Mouse (Mus musculus) intestine, embryonic 16.5 days (tissue): ENCODE measurements at regions not wholly inside any gene's neighbourhood (a gene's known extent, or its start where the extent isn't known, plus 50 kb on each side); places are given as distances from the start of the nearest gene placed in this dataset.

Source experiments
- ATAC-seq: fragments of 200-750 bp; cut with Nextera tagmentation; 2 replicates; pipeline ENCODE4 v1.8.0; 2017; ENCODE audit warnings: moderate TSS enrichment, moderate library complexity
- H3K27ac ChIP-seq: fragments of 300-500 bp; sonication (generic); 2 replicates; pipeline ENCODE4 v1.5.1; 2014; ENCODE audit warnings: mild to moderate bottlenecking, low read length
- H3K27me3 ChIP-seq: fragments of 300-500 bp; sonication (generic); replicated peaks from 2 replicates; pipeline ENCODE4 v1.6.1; 2014; ENCODE audit warnings: low read length, control low read depth, mixed read lengths; ENCODE audit not compliant: control insufficient read depth, insufficient read depth
- H3K36me3 ChIP-seq: fragments of 300-500 bp; sonication (generic); 2 replicates; pipeline ENCODE4 v1.6.1; 2014; ENCODE audit warnings: low read length, control low read depth; ENCODE audit not compliant: control insufficient read depth, insufficient read depth
- H3K4me1 ChIP-seq: fragments of 300-500 bp; sonication (generic); 2 replicates; pipeline ENCODE4 v1.6.1; 2014; ENCODE audit warnings: low read length, control low read depth, mixed read lengths; ENCODE audit not compliant: control insufficient read depth, insufficient read depth
- H3K4me2 ChIP-seq: fragments of 300-500 bp; sonication (generic); 2 replicates; pipeline ENCODE4 v1.6.1; 2014; ENCODE audit warnings: low read depth, low read length, control low read depth
- H3K4me3 ChIP-seq: fragments of 300-500 bp; sonication (generic); 2 replicates; pipeline ENCODE4 v1.5.1; 2014; ENCODE audit warnings: mild to moderate bottlenecking, low read length
- H3K9ac ChIP-seq: fragments of 300-500 bp; sonication (generic); 2 replicates; pipeline ENCODE4 v1.6.1; 2014; ENCODE audit warnings: low read depth, low read length
- H3K9me3 ChIP-seq: fragments of 300-500 bp; sonication (generic); 2 replicates; pipeline ENCODE4 v1.6.1; 2016; ENCODE audit warnings: low read length, control low read depth; ENCODE audit not compliant: control insufficient read depth
- WGBS: fragments of 180-500 bp; shearing (Covaris S2); extraction: QIAGEN DNeasy Blood & Tissue Kit; methylation state at CpG from one replicate; pipeline ENCODE4 v1.1.7; 2014; 5-methylcytosine and 5-hydroxymethylcytosine counted together

DNA sequence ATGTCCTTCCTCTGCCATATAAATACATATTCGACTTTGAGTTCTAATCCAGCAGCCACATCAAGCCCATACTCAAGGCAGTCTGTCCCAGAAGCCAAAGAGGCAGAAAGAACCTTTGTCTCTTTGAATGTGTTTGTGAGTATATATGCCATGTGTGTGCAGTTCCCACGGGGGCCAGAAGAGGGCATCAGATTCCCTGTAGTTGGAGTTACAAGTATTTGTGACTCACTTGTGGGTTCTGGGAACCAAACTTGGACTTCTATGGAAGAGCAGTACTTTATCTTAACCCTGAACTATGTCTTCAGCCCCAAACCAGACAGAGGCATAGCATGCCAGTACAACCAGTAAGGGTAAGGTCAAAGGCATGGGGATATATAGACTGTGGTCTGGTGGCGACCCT, 165.6 kb upstream of the Sp4 start:
- no peaks in the 10 kb centered on the region for H3K36me3 ChIP-seq
- H3K9me3 ChIP-seq, result 0 out of 2 replicates have a peak, but pooled peaks cover 3% of the 10 kb centered on the region
- WGBS, result 85% methylated on average over 3 of the region's 3 CpGs
- H3K4me2 ChIP-seq, result no peak overlapping the region
- no peak overlapping the region for H3K4me3 ChIP-seq
- no peaks in the 10 kb centered on the region for H3K27me3 ChIP-seq
- no peak overlapping the region for H3K9ac ChIP-seq
- ATAC-seq, result no peak
- no peak overlapping the region for H3K27ac ChIP-seq
- H3K4me1 ChIP-seq, result no peaks in the 10 kb centered on the region

DNA sequence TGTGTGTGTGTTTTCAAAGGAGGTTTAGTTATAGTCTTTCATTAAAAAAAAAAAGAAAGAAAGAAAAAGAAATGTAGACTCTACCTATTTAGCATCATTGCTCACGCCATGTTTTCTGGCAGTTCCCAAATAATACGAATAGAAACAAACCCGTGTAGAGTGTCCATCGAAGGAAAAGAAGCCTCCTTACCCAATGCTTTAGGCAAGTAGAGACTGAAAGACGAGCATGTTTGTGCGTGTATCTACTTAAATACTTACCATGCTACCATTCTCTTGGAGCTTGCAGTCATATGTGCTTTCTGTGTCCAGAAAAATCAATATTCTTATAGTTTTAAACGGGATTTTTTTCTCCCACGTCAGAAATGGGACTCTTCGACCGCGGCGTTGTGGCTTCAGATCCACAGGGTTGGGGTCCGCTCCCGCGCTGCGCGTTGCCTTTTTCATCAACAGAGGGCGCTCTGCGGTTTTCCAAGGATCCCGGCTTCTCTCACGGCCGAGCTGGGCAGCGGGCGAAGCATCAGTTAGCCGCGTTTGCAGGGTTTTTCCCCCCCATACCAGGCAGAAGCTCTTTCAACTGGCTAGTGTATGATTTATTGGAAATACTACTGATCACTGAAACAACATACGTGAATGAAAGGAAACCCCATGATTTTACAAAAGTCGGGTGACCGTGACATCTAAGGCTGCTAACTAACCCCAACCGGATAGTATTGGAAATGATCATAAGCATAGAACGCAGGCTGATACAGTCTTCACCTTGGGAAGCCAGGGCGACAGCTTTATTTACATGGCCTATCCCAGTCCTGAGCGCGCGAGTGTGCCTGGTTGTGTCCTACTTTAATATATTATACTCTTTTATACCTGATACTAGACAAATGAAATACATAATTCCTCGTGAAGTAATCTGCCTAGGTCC, 156.5 kb upstream of the Sp4 start:
- Histone ChIP-seq H3K4me1 (no peaks in the 10 kb centered on the region), H3K9ac (no peak overlapping the region), H3K36me3 (no peaks in the 10 kb centered on the region), H3K4me3 (peak overlapping the region; percentile 18), H3K4me2 (peak overlapping the region; percentile 45), H3K9me3 (no peaks in the 10 kb centered on the region), H3K27ac (no peak overlapping the region), H3K27me3 (peaks cover 13% of the 10 kb centered on the region; the same call in 1 of the 2 replicates)
- peak; percentile 81 for ATAC-seq
- 9% methylated on average over 36 of the region's 36 CpGs for WGBS

DNA sequence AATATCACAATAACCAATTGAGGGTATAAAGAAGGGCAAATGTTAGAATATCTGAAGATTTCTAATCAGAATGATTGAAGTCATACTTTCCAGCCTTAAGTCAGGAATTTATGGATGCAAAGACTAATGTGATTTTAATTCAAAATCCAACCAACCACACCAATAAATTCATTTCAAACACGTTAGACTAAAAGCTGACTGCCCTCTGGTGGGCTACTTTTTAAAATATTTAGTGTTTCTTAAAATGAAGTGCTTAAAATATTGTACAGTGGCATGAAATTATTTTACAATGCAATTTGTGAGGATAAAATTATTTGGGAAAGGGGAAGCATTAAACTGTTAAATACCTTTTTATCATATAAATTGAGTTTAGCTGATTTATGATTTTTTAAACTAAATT, 154.4 kb upstream of the Sp4 start:
- no peaks in the 10 kb centered on the region for H3K36me3 ChIP-seq
- H3K4me3 ChIP-seq, result no peak overlapping the region
- H3K27me3 ChIP-seq, result peaks cover 9% of the 10 kb centered on the region; the same call in 1 of the 2 replicates
- WGBS, result 27% methylated on average over 1 of the region's 1 CpGs
- ATAC-seq, result no peak
- no peak overlapping the region for H3K4me2 ChIP-seq
- no peak overlapping the region for H3K9ac ChIP-seq
- H3K4me1 ChIP-seq, result no peaks in the 10 kb centered on the region
- H3K27ac ChIP-seq, result no peak overlapping the region
- no peaks in the 10 kb centered on the region for H3K9me3 ChIP-seq

- Histone ChIP-seq H3K27ac (no peak overlapping the region), H3K4me3 (no peak overlapping the region), H3K9me3 (no peaks in the 10 kb centered on the region), H3K27me3 (no peaks in the 10 kb centered on the region), H3K36me3 (no peaks in the 10 kb centered on the region), H3K9ac (no peak overlapping the region), H3K4me1 (no peaks in the 10 kb centered on the region), H3K4me2 (no peak overlapping the region)
- ATAC-seq, result no peak
- WGBS, result 77% methylated on average over 3 of the region's 3 CpGs
Measured at GRCm38 (mm10) chr12:118439626-118440025, 138.4 kb upstream of the Sp4 start.

DNA sequence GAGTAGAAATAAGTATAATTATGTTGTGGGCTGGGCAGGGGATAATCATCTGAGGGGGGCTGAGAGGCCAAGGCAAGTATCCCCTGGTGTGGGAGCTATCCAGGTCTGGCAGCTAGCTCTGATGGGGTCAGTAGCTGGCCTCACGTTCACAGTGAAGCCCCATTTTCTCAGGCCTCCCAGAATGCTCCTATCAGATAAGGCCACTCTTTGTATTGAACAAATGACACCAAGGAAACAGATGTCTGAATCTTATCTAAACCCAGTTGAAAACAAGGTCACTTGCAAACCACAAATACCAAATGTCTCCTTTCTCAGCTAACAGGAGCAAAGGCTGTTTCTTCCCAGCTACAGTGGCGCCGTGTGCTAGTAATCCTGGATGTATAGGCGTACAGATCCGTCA, 137.6 kb upstream of the Sp4 start:
- Histone ChIP-seq H3K27me3 (no peaks in the 10 kb centered on the region), H3K9ac (no peak overlapping the region), H3K4me3 (no peak overlapping the region), H3K27ac (no peak overlapping the region), H3K4me1 (no peaks in the 10 kb centered on the region), H3K36me3 (no peaks in the 10 kb centered on the region), H3K4me2 (no peak overlapping the region), H3K9me3 (no peaks in the 10 kb centered on the region)
- WGBS, result 65% methylated on average over 5 of the region's 5 CpGs
- no peak for ATAC-seq

- H3K9ac ChIP-seq, result no peak overlapping the region
- H3K27me3 ChIP-seq, result no peaks in the 10 kb centered on the region
- H3K27ac ChIP-seq, result no peak overlapping the region
- H3K9me3 ChIP-seq, result no peaks in the 10 kb centered on the region
- WGBS, result 63% methylated on average over 4 of the region's 4 CpGs
- no peaks in the 10 kb centered on the region for H3K36me3 ChIP-seq
- no peak overlapping the region for H3K4me3 ChIP-seq
- H3K4me1 ChIP-seq, result no peaks in the 10 kb centered on the region
- no peak overlapping the region for H3K4me2 ChIP-seq
- no peak for ATAC-seq
Measured at GRCm38 (mm10) chr12:118432703-118433102, 131.5 kb upstream of the Sp4 start.

- H3K4me3 ChIP-seq, result no peak overlapping the region
- H3K27ac ChIP-seq, result no peak overlapping the region
- no peak for ATAC-seq
- no peaks in the 10 kb centered on the region for H3K9me3 ChIP-seq
- H3K9ac ChIP-seq, result no peak overlapping the region
- no peaks in the 10 kb centered on the region for H3K4me1 ChIP-seq
- 78% methylated on average over 5 of the region's 5 CpGs for WGBS
- H3K27me3 ChIP-seq, result no peaks in the 10 kb centered on the region
- H3K36me3 ChIP-seq, result no peaks in the 10 kb centered on the region
- H3K4me2 ChIP-seq, result no peak overlapping the region
Measured at GRCm38 (mm10) chr12:118428384-118428783, 127.1 kb upstream of the Sp4 start.

- Histone ChIP-seq H3K4me1 (no peaks in the 10 kb centered on the region), H3K9me3 (no peaks in the 10 kb centered on the region), H3K27ac (no peak overlapping the region), H3K9ac (no peak overlapping the region), H3K36me3 (no peaks in the 10 kb centered on the region), H3K4me3 (no peak overlapping the region), H3K4me2 (no peak overlapping the region), H3K27me3 (no peaks in the 10 kb centered on the region)
- 84% methylated on average over 1 of the region's 1 CpGs for WGBS
- ATAC-seq, result no peak
Measured at GRCm38 (mm10) chr12:118415956-118416355, 114.7 kb upstream of the Sp4 start.

GRCm38 (mm10) chr12:118411767-118412430, 110.7 kb upstream of the Sp4 start:
- no peak for ATAC-seq
- H3K4me3 ChIP-seq, result no peak overlapping the region
- 39% methylated on average over 7 of the region's 7 CpGs for WGBS

More at GRCm38 (mm10) chr12:118411767-118412430, 110.7 kb upstream of the Sp4 start:
- H3K4me1 ChIP-seq, result no peaks in the 10 kb centered on the region
- no peaks in the 10 kb centered on the region for H3K27me3 ChIP-seq
- no peak overlapping the region for H3K27ac ChIP-seq
- H3K36me3 ChIP-seq, result no peaks in the 10 kb centered on the region
- H3K9me3 ChIP-seq, result no peaks in the 10 kb centered on the region
- no peak overlapping the region for H3K9ac ChIP-seq
- H3K4me2 ChIP-seq, result no peak overlapping the region
